ENCODE assay signal across 8 mouse cellular contexts in the genomic region with DNA sequence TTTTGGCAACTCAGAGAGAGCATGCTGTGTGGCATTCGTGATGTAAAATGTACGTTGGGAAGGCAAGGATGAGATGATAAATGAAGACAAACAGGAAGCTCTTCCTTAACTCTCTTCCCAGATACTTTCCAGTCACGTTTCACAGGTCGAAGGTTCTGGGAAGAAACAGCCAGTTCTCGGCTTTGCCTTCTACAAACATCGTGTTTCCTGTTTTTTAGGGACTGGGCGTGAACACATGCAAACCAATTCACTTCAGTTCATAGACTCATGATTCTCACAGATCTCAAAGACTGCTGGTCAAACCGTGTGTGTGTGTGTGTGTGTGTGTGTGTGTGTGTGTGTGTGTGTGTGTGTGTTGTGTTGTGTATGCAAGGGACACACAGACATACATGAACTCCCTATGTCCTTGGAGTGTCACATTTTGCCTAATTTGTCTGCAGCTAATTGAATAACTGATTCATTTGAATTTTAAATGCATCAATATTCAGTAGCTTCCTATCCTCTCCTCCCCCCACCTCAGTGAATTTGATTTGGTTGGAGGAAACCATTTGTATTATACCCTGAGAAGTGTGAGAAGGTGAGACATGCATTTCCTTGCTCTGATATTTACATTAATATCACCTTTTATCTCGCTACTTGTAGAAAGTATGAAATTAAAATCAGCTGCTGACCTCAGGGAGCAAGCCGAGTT.
DNase-seq lines count a peak whose midpoint lies in the region; ATAC-seq and TF ChIP-seq lines count a peak whose summit lies in the region.
"Had no signal": no experiment of that assay in that cellular context is flagged by ENCODE, and none has a peak within 500 bp of the region (broad histone marks: within the 10 kb centered on the region; RNA-seq: fewer than 3 reads in every experiment).

No protein-coding gene starts in this region.

- no peaks in the 10 kb centered on the region for H3K27me3 ChIP-seq in forebrain, embryonic 14.5 days (replicated peaks; ENCODE audit: control insufficient read depth, insufficient read depth, low read length)
- no peaks in the 10 kb centered on the region for H3K27me3 ChIP-seq in hindbrain, embryonic 15.5 days
- no peaks in the 10 kb centered on the region for H3K27me3 ChIP-seq in neural tube, embryonic 14.5 days (ENCODE audit: control insufficient read depth, insufficient read depth, low read length)

- peak overlapping the region; percentile 33 for H3K4me2 ChIP-seq in forebrain, embryonic 14.5 days (ENCODE audit: low read length)
- peak overlapping the region; percentile 33 for H3K4me2 ChIP-seq in hindbrain, embryonic 15.5 days
- no peak overlapping the region for H3K4me2 ChIP-seq in neural tube, embryonic 14.5 days (ENCODE audit: low read depth, low read length)

- no peaks in the 10 kb centered on the region for H3K36me3 ChIP-seq in forebrain, embryonic 14.5 days (ENCODE audit: control insufficient read depth, insufficient read depth, low read length)
- no peaks in the 10 kb centered on the region for H3K36me3 ChIP-seq in hindbrain, embryonic 15.5 days
- H3K36me3 ChIP-seq in neural tube, embryonic 14.5 days (ENCODE audit: control insufficient read depth, insufficient read depth, low read length), result no peaks in the 10 kb centered on the region

- peak overlapping the region; percentile 75 for H3K27ac ChIP-seq in layer of hippocampus, adult 2 months
- peak overlapping the region; percentile 79 for H3K27ac ChIP-seq in forebrain, embryonic 14.5 days (ENCODE audit: low read depth, low read length)
- H3K27ac ChIP-seq in hindbrain, embryonic 15.5 days (replicated peaks), result peak overlapping the region; percentile 61; the same call in 1 of the 2 replicates
- peak overlapping the region; percentile 35; the same call in 1 of the 2 replicates for H3K27ac ChIP-seq in neural tube, embryonic 14.5 days (ENCODE audit: low read depth, low read length)

- TF ChIP-seq CTCF in layer of hippocampus, adult 2 months (conservative IDR thresholded peaks at IDR 0.05), result no peak

- ATAC-seq in forebrain, embryonic 14.5 days, result peak; percentile 57
- 0 out of 2 replicates have a peak, but pooled peaks have one; percentile 31 for ATAC-seq in hindbrain, embryonic 15.5 days (ENCODE audit: low FRiP score, low read depth)
- ATAC-seq in neural tube, embryonic 14.5 days (ENCODE audit: low read depth), result no peak
- ATAC-seq in activated CD4-positive, CD25-positive, alpha-beta regulatory T cell, adult 4 months, result no peak

- peak overlapping the region; percentile 40 for H3K4me3 ChIP-seq in layer of hippocampus, adult 2 months
- H3K4me3 ChIP-seq in forebrain, embryonic 14.5 days (ENCODE audit: low read depth, low read length), result no peak overlapping the region
- no peak overlapping the region for H3K4me3 ChIP-seq in hindbrain, embryonic 15.5 days
- no peak overlapping the region for H3K4me3 ChIP-seq in neural tube, embryonic 14.5 days (ENCODE audit: low read depth, low read length)

- H3K9ac ChIP-seq in forebrain, embryonic 14.5 days (ENCODE audit: low read length), result peak overlapping the region; percentile 41; the same call in 1 of the 2 replicates
- H3K9ac ChIP-seq in hindbrain, embryonic 15.5 days, result no peak overlapping the region
- H3K9ac ChIP-seq in neural tube, embryonic 14.5 days (replicated peaks; ENCODE audit: low read depth, low read length), result no peak overlapping the region

- H3K9me3 ChIP-seq in forebrain, embryonic 14.5 days (replicated peaks; ENCODE audit: control insufficient read depth, low read length), result no peaks in the 10 kb centered on the region
- H3K9me3 ChIP-seq in hindbrain, embryonic 15.5 days, result no peaks in the 10 kb centered on the region
- H3K9me3 ChIP-seq in neural tube, embryonic 14.5 days (ENCODE audit: control insufficient read depth, low read length), result no peaks in the 10 kb centered on the region

- peaks cover 30% of the 10 kb centered on the region for H3K4me1 ChIP-seq in forebrain, embryonic 14.5 days (ENCODE audit: control insufficient read depth, insufficient read depth, low read length)
- H3K4me1 ChIP-seq in hindbrain, embryonic 15.5 days (replicated peaks), result peaks cover 29% of the 10 kb centered on the region
- H3K4me1 ChIP-seq in neural tube, embryonic 14.5 days (ENCODE audit: control insufficient read depth, insufficient read depth, low read length), result peaks cover 11% of the 10 kb centered on the region; the same call in 1 of the 2 replicates

- DNase-seq in layer of hippocampus, adult 2 months (ENCODE audit: low spot score in 2 of 2), result no peak
- no peak for DNase-seq in layer of hippocampus, adult 9-10 months (ENCODE audit: low spot score)
- DNase-seq in forebrain, embryonic 14.5 days (ENCODE audit: low spot score), result peak; percentile 70
- no peak for DNase-seq in cerebellum, postnatal 25 days
- DNase-seq: thymus, postnatal 25 days had no signal

- 55% methylated on average over 10 of the region's 10 CpGs for WGBS in forebrain, embryonic 14.5 days
- 56% methylated on average over 10 of the region's 10 CpGs for WGBS in hindbrain, embryonic 15.5 days
- WGBS in neural tube, embryonic 14.5 days, result 57% methylated on average over 10 of the region's 10 CpGs

Comparison
In these comparisons a context has a peak if more than half of its experiments do, and no peak if none do; other contexts are left out.
1. ATAC-seq: peak in forebrain, embryonic 14.5 days (single experiment) and hindbrain, embryonic 15.5 days (single experiment); none in neural tube, embryonic 14.5 days (single experiment) and activated CD4-positive, CD25-positive, alpha-beta regulatory T cell, adult 4 months (single experiment).
2. Peak in every context shown above with its lines, with median percentiles within 50 percentile points of each other: H3K27ac ChIP-seq.